Mouse (Mus musculus): Measurements from ENCODE around the gene Tmem126b.

Tmem126b gene

DNA sequence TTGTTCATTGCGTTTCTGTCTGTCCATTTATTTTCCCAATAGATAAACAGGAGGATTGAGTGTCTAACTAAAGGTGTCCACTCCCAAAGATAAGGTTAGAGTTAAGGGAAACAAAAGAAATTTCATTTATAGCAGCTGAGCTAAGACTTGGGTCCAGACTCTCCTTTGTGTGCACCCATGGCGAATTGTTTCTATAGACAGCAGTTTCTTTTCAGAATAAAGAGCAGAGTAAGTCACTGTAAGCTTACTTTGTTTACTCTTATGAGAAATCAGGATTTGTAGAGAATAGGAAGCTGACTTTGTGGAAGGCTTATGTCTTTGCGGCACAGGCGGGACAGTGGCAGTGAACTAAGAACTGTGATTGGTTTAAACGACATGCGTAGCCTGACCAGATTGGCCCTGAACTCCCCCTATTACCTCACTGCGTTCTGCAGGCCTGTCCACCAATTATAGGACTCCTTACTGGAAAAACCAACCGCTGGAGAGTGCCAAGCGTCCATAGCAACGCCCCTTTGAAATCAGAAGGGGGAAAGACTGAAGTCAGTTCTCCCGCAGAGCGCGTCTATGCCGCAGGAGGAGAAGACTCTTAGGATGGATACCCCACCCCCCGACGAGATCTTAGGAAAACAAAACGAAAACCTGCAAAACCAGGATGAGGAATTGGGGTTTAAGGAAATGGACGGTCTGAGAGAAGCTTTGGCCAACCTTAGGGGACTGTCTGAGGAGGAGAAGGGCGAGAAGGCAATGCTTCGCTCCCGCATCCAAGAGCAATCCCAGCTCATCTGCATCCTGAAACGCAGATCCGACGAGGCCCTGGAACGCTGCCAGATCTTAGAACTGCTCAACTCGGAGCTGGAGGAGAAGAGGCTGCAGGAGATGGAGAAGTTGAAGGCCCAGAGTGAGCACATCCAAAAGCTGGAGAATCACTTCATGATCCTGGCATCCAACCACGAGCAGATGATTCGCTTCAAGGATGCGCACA is 49.5 kb downstream of the Tmem126b start, which contains the start of gene Ccdc89:
Gene Ccdc89 (plus strand): TSS at position 558 of the 982 bp plus-strand sequence.
- peak; percentile 87 for DNase-seq (ENCODE audit: low spot score)

Data from embryo, embryonic 10 days (tissue).